Mouse (Mus musculus) Muller cell, postnatal 12 days (primary cell): ENCODE measurements around the gene Ehd1.

Experiments used
- DNase-seq: peaks from one replicate; pipeline ENCODE4 v3.0.0-alpha.2; 2015; ENCODE audit errors: inconsistent ontology term

The Ehd1 gene

GRCm38 (mm10) chr19:6333761-6334595 lies 57.5 kb downstream of the Ehd1 start:
- DNase-seq: no peak

GRCm38 (mm10) chr19:6334673-6335457 lies 58.3 kb downstream of the Ehd1 start, which contains the start of gene Men1:
Gene Men1, plus strand, starts transcription at chr19:6334979.
- DNase-seq: peak; percentile 94

GRCm38 (mm10) chr19:6335458-6335827 lies 58.9 kb downstream of the Ehd1 start:
- no peak for DNase-seq

GRCm38 (mm10) chr19:6336920-6337319 lies 60.4 kb downstream of the Ehd1 start:
- DNase-seq: no peak

- DNase-seq: no peak
Measured at GRCm38 (mm10) chr19:6338171-6338570, 61.6 kb downstream of the Ehd1 start.

GRCm38 (mm10) chr19:6338716-6339115 lies 62.2 kb downstream of the Ehd1 start:
- DNase-seq: no peak

- DNase-seq: no peak
Measured at GRCm38 (mm10) chr19:6339191-6339590, 62.7 kb downstream of the Ehd1 start.

- peak; percentile 19 for DNase-seq
Measured at GRCm38 (mm10) chr19:6339890-6340504, 63.5 kb downstream of the Ehd1 start.

GRCm38 (mm10) chr19:6340524-6341452 lies 64.3 kb downstream of the Ehd1 start, which contains the start of gene Map4k2:
Gene Map4k2, plus strand, starts transcription at chr19:6341135.
- DNase-seq: peak; percentile 89

GRCm38 (mm10) chr19:6341453-6342077 lies 65.0 kb downstream of the Ehd1 start:
- no peak for DNase-seq

GRCm38 (mm10) chr19:6342276-6342933 lies 65.9 kb downstream of the Ehd1 start:
- no peak for DNase-seq

- DNase-seq: no peak
Measured at GRCm38 (mm10) chr19:6343066-6343925, 66.8 kb downstream of the Ehd1 start.

GRCm38 (mm10) chr19:6343996-6344395 lies 67.5 kb downstream of the Ehd1 start:
- no peak for DNase-seq

- no peak for DNase-seq
Measured at GRCm38 (mm10) chr19:6346023-6346422, 69.5 kb downstream of the Ehd1 start.

- no peak for DNase-seq
Measured at GRCm38 (mm10) chr19:6346661-6347060, 70.1 kb downstream of the Ehd1 start.

GRCm38 (mm10) chr19:6347615-6348014 lies 71.1 kb downstream of the Ehd1 start:
- DNase-seq: no peak

GRCm38 (mm10) chr19:6348717-6349116 lies 72.2 kb downstream of the Ehd1 start:
- DNase-seq: no peak

GRCm38 (mm10) chr19:6349215-6349983 lies 72.9 kb downstream of the Ehd1 start:
- no peak for DNase-seq
